Mouse (Mus musculus): Measurements from ENCODE around the gene Gucy2g. TPM values are rescaled to one million over a fixed set of nuclear protein-coding genes. Genes with fewer than 3 reads are reported as not detected.

The Gucy2g gene
- polyA plus RNA-seq, 1 experiment from 2014 or later: 0.04 TPM

- ATAC-seq: no peak
- H3K27me3 ChIP-seq (replicated peaks; ENCODE audit: control insufficient read depth, insufficient read depth, low read length): no peaks in the 10 kb centered on the region
- no peak overlapping the region for H3K9ac ChIP-seq (ENCODE audit: low read depth, low read length)
- H3K36me3 ChIP-seq (ENCODE audit: control insufficient read depth, insufficient read depth, low read length): no peaks in the 10 kb centered on the region
- H3K27ac ChIP-seq (ENCODE audit: low read length): no peak overlapping the region
- WGBS: 65% methylated on average over 9 of the region's 9 CpGs
- no peak overlapping the region for H3K4me3 ChIP-seq (ENCODE audit: low read length)
- peaks cover 8% of the 10 kb centered on the region for H3K4me1 ChIP-seq (ENCODE audit: control insufficient read depth, insufficient read depth, low read length)
- no peaks in the 10 kb centered on the region for H3K9me3 ChIP-seq (ENCODE audit: control insufficient read depth, low read length)
- no peak overlapping the region for H3K4me2 ChIP-seq (ENCODE audit: low read depth, low read length)
Measured at GRCm38 (mm10) chr19:55217365-55217764, 23.7 kb downstream of the Gucy2g start.

- ATAC-seq: no peak
- peaks cover 8% of the 10 kb centered on the region for H3K4me1 ChIP-seq (ENCODE audit: control insufficient read depth, insufficient read depth, low read length)
- 87% methylated on average over 4 of the region's 4 CpGs for WGBS
Measured at GRCm38 (mm10) chr19:55216876-55217275, 24.2 kb downstream of the Gucy2g start.

DNA sequence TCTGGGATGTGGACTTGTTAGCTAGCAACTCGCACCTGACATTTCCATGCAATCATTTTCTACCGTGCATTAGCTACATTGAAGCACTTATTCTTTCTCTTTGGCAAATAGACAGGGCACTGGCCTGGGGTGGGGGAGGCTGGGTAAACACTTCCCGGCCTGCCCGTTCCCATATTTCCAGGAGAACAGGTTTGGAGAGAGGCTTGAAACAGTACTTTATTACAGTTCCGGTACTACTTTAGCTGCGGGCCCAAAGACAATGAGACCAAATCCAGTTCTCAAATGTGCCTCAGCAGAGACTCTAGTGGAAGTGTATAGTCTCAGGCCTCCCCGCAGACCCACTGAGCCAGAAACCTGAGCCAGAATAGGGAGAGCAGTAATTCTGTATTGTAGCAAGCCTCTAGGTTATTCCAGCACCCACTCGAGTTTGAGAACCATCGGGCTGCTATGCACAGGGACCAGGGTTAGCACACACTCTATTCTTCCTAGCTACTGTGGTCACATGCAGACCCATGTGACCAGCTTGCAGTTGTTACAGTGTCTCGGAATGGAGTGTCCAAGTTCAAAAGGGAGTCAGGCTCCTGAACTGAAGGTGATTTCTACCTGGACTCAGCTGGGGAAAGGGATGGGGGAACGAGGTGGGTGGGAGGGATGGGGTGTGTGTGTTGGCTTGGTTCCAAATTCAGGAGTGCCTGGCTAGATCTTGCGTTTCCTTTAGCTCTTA is 27.3 kb downstream of the Gucy2g start:
- ATAC-seq: peak; percentile 45; the same call in 1 of the 2 replicates
- 52% methylated on average over 12 of the region's 12 CpGs for WGBS
- Histone ChIP-seq H3K4me1 (ENCODE audit: control insufficient read depth, insufficient read depth, low read length) (peaks cover 7% of the 10 kb centered on the region), H3K36me3 (ENCODE audit: control insufficient read depth, insufficient read depth, low read length) (no peaks in the 10 kb centered on the region), H3K4me2 (ENCODE audit: low read depth, low read length) (no peak overlapping the region), H3K9ac (ENCODE audit: low read depth, low read length) (no peak overlapping the region), H3K4me3 (ENCODE audit: low read length) (no peak overlapping the region), H3K9me3 (ENCODE audit: control insufficient read depth, low read length) (no peaks in the 10 kb centered on the region), H3K27me3 (replicated peaks; ENCODE audit: control insufficient read depth, insufficient read depth, low read length) (no peaks in the 10 kb centered on the region), H3K27ac (ENCODE audit: low read length) (no peak overlapping the region)

More at GRCm38 (mm10) chr19:55216876-55217275, 24.2 kb downstream of the Gucy2g start:
- Histone ChIP-seq H3K9ac (ENCODE audit: low read depth, low read length) (no peak overlapping the region), H3K4me2 (ENCODE audit: low read depth, low read length) (no peak overlapping the region), H3K27ac (ENCODE audit: low read length) (no peak overlapping the region), H3K36me3 (ENCODE audit: control insufficient read depth, insufficient read depth, low read length) (no peaks in the 10 kb centered on the region), H3K9me3 (ENCODE audit: control insufficient read depth, low read length) (no peaks in the 10 kb centered on the region), H3K27me3 (replicated peaks; ENCODE audit: control insufficient read depth, insufficient read depth, low read length) (no peaks in the 10 kb centered on the region), H3K4me3 (ENCODE audit: low read length) (no peak overlapping the region)

DNA sequence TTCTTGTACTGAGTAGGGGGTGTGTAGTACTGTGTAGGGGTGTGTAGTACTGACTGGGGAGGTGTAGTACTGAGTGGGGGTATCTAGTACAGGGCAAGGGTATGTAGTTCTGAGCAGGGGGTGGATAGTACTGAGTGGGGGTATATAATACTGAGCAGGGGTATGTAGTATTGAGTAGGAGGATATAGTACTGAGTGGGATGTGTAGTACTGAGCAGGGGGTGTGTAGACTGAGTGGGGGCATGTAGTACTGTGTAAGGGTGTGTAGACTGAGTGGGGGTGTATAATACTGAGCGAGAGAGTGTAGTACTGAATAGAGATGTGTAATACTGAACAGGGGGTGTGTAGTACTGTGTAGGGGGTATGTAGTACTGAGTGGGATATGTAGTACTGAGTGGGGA is 29.3 kb downstream of the Gucy2g start:
- no peaks in the 10 kb centered on the region for H3K4me1 ChIP-seq (ENCODE audit: control insufficient read depth, insufficient read depth, low read length)
- no peak overlapping the region for H3K9ac ChIP-seq (ENCODE audit: low read depth, low read length)
- H3K9me3 ChIP-seq (ENCODE audit: control insufficient read depth, low read length): no peaks in the 10 kb centered on the region
- H3K27ac ChIP-seq (ENCODE audit: low read length): no peak overlapping the region
- WGBS: 90% methylated on average over 1 of the region's 1 CpGs
- ATAC-seq: no peak
- H3K4me2 ChIP-seq (ENCODE audit: low read depth, low read length): no peak overlapping the region
- no peaks in the 10 kb centered on the region for H3K36me3 ChIP-seq (ENCODE audit: control insufficient read depth, insufficient read depth, low read length)
- H3K4me3 ChIP-seq (ENCODE audit: low read length): no peak overlapping the region
- H3K27me3 ChIP-seq (replicated peaks; ENCODE audit: control insufficient read depth, insufficient read depth, low read length): no peaks in the 10 kb centered on the region

GRCm38 (mm10) chr19:55209084-55209483 is 32.0 kb downstream of the Gucy2g start:
- no peaks in the 10 kb centered on the region for H3K4me1 ChIP-seq (ENCODE audit: control insufficient read depth, insufficient read depth, low read length)
- ATAC-seq: no peak
- H3K4me3 ChIP-seq (ENCODE audit: low read length): no peak overlapping the region
- 91% methylated on average over 3 of the region's 3 CpGs for WGBS
- H3K9me3 ChIP-seq (ENCODE audit: control insufficient read depth, low read length): no peaks in the 10 kb centered on the region
- no peak overlapping the region for H3K4me2 ChIP-seq (ENCODE audit: low read depth, low read length)
- H3K9ac ChIP-seq (ENCODE audit: low read depth, low read length): no peak overlapping the region
- H3K27ac ChIP-seq (ENCODE audit: low read length): no peak overlapping the region
- H3K27me3 ChIP-seq (replicated peaks; ENCODE audit: control insufficient read depth, insufficient read depth, low read length): no peaks in the 10 kb centered on the region
- no peaks in the 10 kb centered on the region for H3K36me3 ChIP-seq (ENCODE audit: control insufficient read depth, insufficient read depth, low read length)

- Histone ChIP-seq H3K4me3 (ENCODE audit: low read length) (no peak overlapping the region), H3K9me3 (ENCODE audit: control insufficient read depth, low read length) (no peaks in the 10 kb centered on the region), H3K27ac (ENCODE audit: low read length) (no peak overlapping the region), H3K9ac (ENCODE audit: low read depth, low read length) (no peak overlapping the region), H3K36me3 (ENCODE audit: control insufficient read depth, insufficient read depth, low read length) (no peaks in the 10 kb centered on the region), H3K4me2 (ENCODE audit: low read depth, low read length) (no peak overlapping the region), H3K27me3 (replicated peaks; ENCODE audit: control insufficient read depth, insufficient read depth, low read length) (no peaks in the 10 kb centered on the region), H3K4me1 (ENCODE audit: control insufficient read depth, insufficient read depth, low read length) (no peaks in the 10 kb centered on the region)
- ATAC-seq: no peak
- WGBS: 73% methylated on average over 4 of the region's 4 CpGs
Measured at GRCm38 (mm10) chr19:55208654-55209053, 32.4 kb downstream of the Gucy2g start.

DNA sequence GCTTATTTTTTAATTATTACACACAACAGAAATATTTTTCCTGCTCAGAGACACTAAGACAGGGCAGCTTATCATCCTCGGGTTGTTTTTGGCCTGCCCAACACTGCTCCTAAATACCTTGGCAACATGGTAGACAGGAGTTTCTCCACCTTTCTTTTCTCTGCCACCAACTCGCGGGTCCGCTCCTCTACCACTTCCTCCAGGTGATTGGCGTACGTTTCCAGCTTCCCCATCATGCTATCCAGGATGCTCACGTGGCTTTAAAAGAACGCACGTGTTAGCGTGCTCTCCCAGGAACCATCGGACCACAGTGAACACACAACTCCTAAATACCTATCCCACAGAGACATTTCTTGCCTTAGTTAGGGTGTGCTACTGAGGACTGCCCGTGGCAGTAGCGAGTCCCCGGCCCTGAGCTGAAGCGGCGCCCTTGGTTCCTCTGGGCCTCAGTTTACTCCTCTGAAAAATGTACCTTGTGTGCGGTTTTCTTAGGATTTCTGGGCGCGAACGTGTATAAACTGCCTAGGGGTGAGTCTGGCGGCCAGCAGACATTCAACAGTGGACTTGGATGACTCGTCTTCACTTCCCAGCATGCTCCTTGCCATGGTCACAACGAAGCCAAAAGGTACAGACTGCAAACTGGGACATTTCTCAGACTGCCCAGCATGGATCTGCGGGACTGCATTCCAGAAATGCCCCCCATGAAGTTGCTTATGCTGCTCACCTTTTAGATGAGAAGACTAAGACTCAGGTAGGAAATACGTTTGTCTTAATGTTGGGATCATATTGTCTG is 33.1 kb downstream of the Gucy2g start:
- Histone ChIP-seq H3K4me1 (ENCODE audit: control insufficient read depth, insufficient read depth, low read length) (no peaks in the 10 kb centered on the region), H3K4me2 (ENCODE audit: low read depth, low read length) (no peak overlapping the region), H3K36me3 (ENCODE audit: control insufficient read depth, insufficient read depth, low read length) (no peaks in the 10 kb centered on the region), H3K27me3 (replicated peaks; ENCODE audit: control insufficient read depth, insufficient read depth, low read length) (no peaks in the 10 kb centered on the region), H3K27ac (ENCODE audit: low read length) (no peak overlapping the region), H3K9me3 (ENCODE audit: control insufficient read depth, low read length) (no peaks in the 10 kb centered on the region), H3K9ac (ENCODE audit: low read depth, low read length) (no peak overlapping the region), H3K4me3 (ENCODE audit: low read length) (no peak overlapping the region)
- 61% methylated on average over 25 of the region's 25 CpGs for WGBS
- ATAC-seq: no peak

DNA sequence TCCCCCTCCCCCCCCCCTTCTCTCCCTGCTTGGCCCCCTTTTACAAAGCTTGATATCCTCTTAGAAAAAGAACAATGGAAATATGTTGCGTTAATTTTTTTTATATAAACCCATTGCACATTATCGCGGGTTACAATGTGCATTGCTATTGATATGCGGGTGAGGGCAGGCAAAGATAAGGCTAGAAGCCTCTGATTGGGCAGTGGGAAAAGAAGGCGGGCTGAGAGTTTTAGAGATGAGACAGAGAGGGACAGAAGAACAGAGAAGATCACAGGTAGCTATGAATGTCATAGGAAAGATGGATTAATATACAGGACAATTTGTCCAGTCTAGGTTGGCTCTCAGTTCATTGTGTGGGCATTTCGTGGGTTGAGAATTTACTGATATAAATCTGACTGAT is 33.8 kb downstream of the Gucy2g start:
- no peak overlapping the region for H3K9ac ChIP-seq (ENCODE audit: low read depth, low read length)
- no peak overlapping the region for H3K27ac ChIP-seq (ENCODE audit: low read length)
- H3K4me3 ChIP-seq (ENCODE audit: low read length): no peak overlapping the region
- WGBS: 53% methylated on average over 6 of the region's 6 CpGs
- no peaks in the 10 kb centered on the region for H3K9me3 ChIP-seq (ENCODE audit: control insufficient read depth, low read length)
- no peaks in the 10 kb centered on the region for H3K27me3 ChIP-seq (replicated peaks; ENCODE audit: control insufficient read depth, insufficient read depth, low read length)
- H3K36me3 ChIP-seq (ENCODE audit: control insufficient read depth, insufficient read depth, low read length): no peaks in the 10 kb centered on the region
- no peak overlapping the region for H3K4me2 ChIP-seq (ENCODE audit: low read depth, low read length)
- ATAC-seq: no peak
- no peaks in the 10 kb centered on the region for H3K4me1 ChIP-seq (ENCODE audit: control insufficient read depth, insufficient read depth, low read length)

DNA sequence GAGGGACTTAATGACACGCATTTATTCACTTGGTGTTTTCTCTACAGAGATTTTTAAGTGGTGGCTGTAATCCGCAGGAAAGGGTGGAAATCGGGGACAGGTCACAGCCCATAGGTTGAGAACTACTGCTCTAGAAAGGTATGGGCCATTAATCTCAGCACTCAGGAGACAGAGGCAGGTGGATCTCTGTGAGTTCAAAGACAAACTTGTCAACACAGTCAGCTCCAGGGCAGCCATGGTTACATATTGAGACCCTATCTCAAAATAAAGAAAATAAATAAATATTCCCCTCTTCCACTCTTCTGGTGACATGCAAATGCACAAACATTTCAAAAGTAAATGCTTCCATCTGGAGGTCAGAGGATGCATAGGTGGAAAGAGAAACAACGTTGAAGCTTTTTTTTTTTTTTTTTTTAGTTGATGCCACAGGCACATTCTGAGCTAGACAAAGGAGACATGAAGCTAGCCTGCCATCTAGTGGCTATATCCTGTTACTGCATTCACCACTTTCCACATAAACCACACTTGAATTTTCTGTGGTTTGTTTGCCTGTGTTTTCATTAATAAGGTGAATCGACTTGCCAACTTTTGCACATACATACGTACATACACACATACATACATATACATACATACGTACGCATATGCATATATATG is 34.4 kb downstream of the Gucy2g start:
- Histone ChIP-seq H3K27me3 (replicated peaks; ENCODE audit: control insufficient read depth, insufficient read depth, low read length) (no peaks in the 10 kb centered on the region), H3K36me3 (ENCODE audit: control insufficient read depth, insufficient read depth, low read length) (no peaks in the 10 kb centered on the region), H3K4me2 (ENCODE audit: low read depth, low read length) (no peak overlapping the region), H3K9me3 (ENCODE audit: control insufficient read depth, low read length) (no peaks in the 10 kb centered on the region), H3K27ac (ENCODE audit: low read length) (no peak overlapping the region), H3K9ac (ENCODE audit: low read depth, low read length) (no peak overlapping the region), H3K4me3 (ENCODE audit: low read length) (no peak overlapping the region), H3K4me1 (ENCODE audit: control insufficient read depth, insufficient read depth, low read length) (no peaks in the 10 kb centered on the region)
- WGBS: 37% methylated on average over 8 of the region's 8 CpGs
- no peak for ATAC-seq
